Mouse (Mus musculus) right cerebral cortex, postnatal 4 days (tissue): ENCODE data around the gene Ofd1.

Experiments
- DNase-seq: peaks from one replicate; pipeline ENCODE4 v3.0.0-alpha.2; 2022

The Ofd1 gene

GRCm38 (mm10) chrX:166358955-166359354 is 81.5 kb downstream of the Ofd1 start:
- no peak for DNase-seq

- no peak for DNase-seq
These were observed 84.2 kb downstream of the Ofd1 start for GRCm38 (mm10) chrX:166356276-166356675.

- DNase-seq = no peak
These were observed 85.6 kb downstream of the Ofd1 start for GRCm38 (mm10) chrX:166354913-166355312.

GRCm38 (mm10) chrX:166353412-166353811 is 87.1 kb downstream of the Ofd1 start:
- no peak for DNase-seq

- DNase-seq = peak; percentile 51
These were observed 88.7 kb downstream of the Ofd1 start for GRCm38 (mm10) chrX:166351790-166352189.

GRCm38 (mm10) chrX:166348634-166349033 is 91.9 kb downstream of the Ofd1 start:
- no peak for DNase-seq

- DNase-seq = no peak
These were observed 92.4 kb downstream of the Ofd1 start for GRCm38 (mm10) chrX:166348086-166348485.

GRCm38 (mm10) chrX:166344228-166345015 is 96.1 kb downstream of the Ofd1 start:
- peak; percentile 42 for DNase-seq

GRCm38 (mm10) chrX:166341795-166342194 is 98.7 kb downstream of the Ofd1 start:
- DNase-seq = no peak
